Mouse (Mus musculus): ENCODE measurements around the gene Wnt10b.

DNA sequence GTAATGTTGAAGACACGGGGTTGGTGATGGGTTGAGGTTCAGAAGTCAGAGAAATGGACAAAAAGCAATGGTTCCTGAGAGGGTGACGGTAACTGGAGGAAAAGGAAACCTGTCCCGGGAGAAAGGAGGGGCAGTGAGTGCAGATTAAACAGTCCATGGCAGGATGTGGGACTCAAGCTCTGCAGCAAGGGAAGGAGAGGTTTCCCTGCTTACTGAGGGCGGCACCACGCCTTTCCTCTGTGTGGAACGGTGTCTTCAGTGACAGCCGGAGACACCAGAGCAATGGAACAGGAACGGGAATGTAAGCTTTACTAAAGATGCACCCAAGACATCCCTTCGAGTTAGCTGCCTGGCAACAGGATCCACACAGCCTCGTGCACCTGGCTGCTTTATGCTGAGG is 41.4 kb downstream of the Wnt10b start:
- TF ChIP-seq GATA1 (IDR thresholded peaks at IDR 0.05; ENCODE audit: borderline replicate concordance, low read length) (no peak), FLI1 (IDR thresholded peaks at IDR 0.05; ENCODE audit: low read length) (no peak)
